Mouse (Mus musculus) MEL (cell line): ENCODE results near the gene Ptgir.

Experiments
- CHD1 ChIP-seq: IDR thresholded peaks from 2 replicates; pipeline ENCODE4 v1.6.1; 2012; ENCODE audit warnings: low read depth, mild to moderate bottlenecking, inconsistent platforms, low read length, improper control_type of control experiment
- CHD2 ChIP-seq: IDR thresholded peaks from 2 replicates; pipeline ENCODE4 v1.6.1; 2011; ENCODE audit warnings: low read length, improper control_type of control experiment
- CTCF ChIP-seq, 3 experiments: IDR thresholded peaks in 2 of 3; conservative IDR thresholded peaks in 1 of 3; 2 replicates each; pipeline ENCODE4 v1.5.1; 2011 to 2012; ENCODE audit warnings: low read length in 3 of 3, low read depth in 2 of 3, mild to moderate bottlenecking in 2 of 3, improper control_type of control experiment in 1 of 3, inconsistent platforms in 1 of 3, mixed read lengths in 1 of 3, moderate library complexity in 1 of 3; ENCODE audit not compliant: control insufficient read depth in 1 of 3, insufficient read depth in 1 of 3, poor library complexity in 1 of 3, severe bottlenecking in 1 of 3
- KAT2A ChIP-seq: conservative IDR thresholded peaks from 2 replicates; pipeline ENCODE4 v1.6.1; 2012; ENCODE audit warnings: low read depth, low read length, improper control_type of control experiment, inconsistent platforms
- MAFK ChIP-seq: IDR thresholded peaks from 2 replicates; pipeline ENCODE4 v1.6.1; 2011; ENCODE audit warnings: low read depth, mild to moderate bottlenecking, low read length, improper control_type of control experiment, borderline replicate concordance
- MEF2A ChIP-seq: IDR thresholded peaks from 2 replicates; pipeline ENCODE4 v1.6.1; 2014; ENCODE audit warnings: low read depth, mild to moderate bottlenecking, inconsistent platforms, low read length, improper control_type of control experiment; ENCODE audit not compliant: poor library complexity, insufficient replicate concordance, severe bottlenecking; ENCODE audit errors: extremely low read depth
- MXI1 ChIP-seq: IDR thresholded peaks from 2 replicates; pipeline ENCODE4 v1.6.1; 2011; ENCODE audit warnings: mild to moderate bottlenecking, low read depth, low read length, improper control_type of control experiment
- POLR2A ChIP-seq, 2 experiments: IDR thresholded peaks; 2 replicates each; pipeline ENCODE4 v1.6.1; 2011 to 2012; ENCODE audit warnings: low read length in 2 of 2, mild to moderate bottlenecking in 2 of 2, control low read depth in 1 of 2, improper control_type of control experiment in 1 of 2, low read depth in 1 of 2, moderate library complexity in 1 of 2; ENCODE audit not compliant: control insufficient read depth in 1 of 2, insufficient read depth in 1 of 2, poor library complexity in 1 of 2
- POLR2AphosphoS2 ChIP-seq: IDR thresholded peaks from 2 replicates; pipeline ENCODE4 v1.6.1; 2011; ENCODE audit warnings: low read length, improper control_type of control experiment
- TAL1 ChIP-seq: IDR thresholded peaks from 2 replicates; pipeline ENCODE4 v1.6.1; 2012; ENCODE audit warnings: mild to moderate bottlenecking, inconsistent platforms, low read length, moderate library complexity, mixed read lengths
- TBP ChIP-seq: IDR thresholded peaks from 2 replicates; pipeline ENCODE4 v1.8.0; 2011; ENCODE audit warnings: low read depth, low read length, improper control_type of control experiment
- TCF12 ChIP-seq: IDR thresholded peaks from 2 replicates; pipeline ENCODE4 v1.6.1; 2014; ENCODE audit warnings: low read depth, mild to moderate bottlenecking, inconsistent platforms, low read length, improper control_type of control experiment, moderate library complexity
- USF1 ChIP-seq: IDR thresholded peaks from 2 replicates; pipeline ENCODE4 v1.6.1; 2014; ENCODE audit warnings: low read depth, mild to moderate bottlenecking, inconsistent platforms, low read length, improper control_type of control experiment, moderate library complexity
- ZNF384 ChIP-seq: IDR thresholded peaks from 2 replicates; pipeline ENCODE4 v1.6.1; 2012; ENCODE audit warnings: low read depth, mild to moderate bottlenecking, inconsistent platforms, low read length, improper control_type of control experiment

DNA sequence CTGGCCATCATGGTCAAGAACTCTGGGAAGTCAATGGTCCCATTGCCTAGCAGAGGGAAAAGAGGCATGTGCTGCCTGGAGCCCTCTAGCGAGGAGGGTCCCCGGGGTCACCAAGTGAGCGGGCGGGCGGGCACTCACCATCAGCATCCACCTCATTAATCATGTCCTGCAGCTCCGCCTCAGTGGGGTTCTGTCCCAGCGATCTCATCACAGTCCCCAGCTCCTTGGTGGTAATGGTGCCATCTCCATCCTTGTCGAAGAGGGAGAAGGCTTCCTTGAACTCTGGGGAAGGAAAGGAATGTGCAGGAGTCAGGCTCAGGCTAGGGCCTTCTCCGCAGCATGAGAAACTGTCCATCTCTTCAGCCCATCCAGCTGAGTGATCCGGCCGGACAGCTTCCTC lies 11.2 kb downstream of the Ptgir start:
- TF ChIP-seq CHD1 (no peak), POLR2A (IDR thresholded peaks at IDR 0.05; ENCODE audit: control insufficient read depth in 1 of 2, insufficient read depth in 1 of 2, low read depth in 1 of 2, low read length in 2 of 2, poor library complexity in 1 of 2) (no peak), CTCF (IDR thresholded peaks at IDR 0.05 in 2 of 3, conservative IDR thresholded peaks at IDR 0.05 in 1 of 3; ENCODE audit: control insufficient read depth in 1 of 3, insufficient read depth in 1 of 3, low read depth in 2 of 3, low read length in 3 of 3, poor library complexity in 1 of 3, severe bottlenecking in 1 of 3) (no peak), KAT2A (no peak), CHD2 (no peak), USF1 (no peak), MEF2A (no peak), MXI1 (no peak), TAL1 (no peak), POLR2AphosphoS2 (no peak), TBP (no peak), ZNF384 (no peak), MAFK (no peak), TCF12 (no peak)
